Mouse (Mus musculus) telencephalon, adult 2 months (tissue): ENCODE measurements around the gene Gm42372.

Experiments used
- DNase-seq: peaks from one replicate; pipeline ENCODE4 v3.0.0-alpha.2; 2011; ENCODE audit warnings: low read depth, low spot score

Gene Gm42372

GRCm38 (mm10) chr7:17003230-17003960, 20.5 kb downstream of the Gm42372 start:
- DNase-seq: no peak

- no peak for DNase-seq
These were observed 21.8 kb downstream of the Gm42372 start for GRCm38 (mm10) chr7:17004716-17005115.

GRCm38 (mm10) chr7:17007300-17007699, 24.4 kb downstream of the Gm42372 start:
- DNase-seq: no peak

DNA sequence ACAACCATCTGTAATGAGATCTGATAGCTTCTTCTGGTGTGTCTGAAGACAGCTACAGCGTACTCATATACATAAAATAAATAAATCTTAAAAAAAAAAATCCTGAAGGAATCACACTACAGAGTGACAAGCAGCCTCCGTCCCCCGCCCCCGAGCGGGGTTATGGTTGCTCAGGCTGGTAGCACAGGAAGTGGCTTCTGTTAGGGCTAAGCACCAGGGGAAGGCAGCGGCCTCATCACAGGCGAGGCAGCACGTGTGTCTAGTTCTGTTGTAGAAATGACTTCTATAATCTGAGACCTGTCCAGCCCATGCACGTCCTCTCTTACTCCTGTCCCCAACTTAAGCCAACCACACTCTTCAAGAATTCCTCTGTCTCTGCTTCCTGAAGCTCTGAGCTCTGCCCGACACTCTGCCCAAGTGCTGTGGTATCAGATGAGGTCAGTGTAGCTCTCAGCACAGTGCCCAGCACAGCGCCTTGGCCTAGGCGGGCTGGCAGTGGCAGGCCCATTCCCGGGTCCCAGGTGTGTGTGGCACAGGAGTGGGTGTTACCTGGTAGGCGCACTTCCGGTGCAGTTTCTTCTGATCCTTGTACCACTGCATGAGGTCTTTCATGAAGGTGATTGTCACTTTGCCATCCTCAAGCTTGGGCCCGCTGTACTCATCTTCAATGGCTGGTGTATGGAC, 26.6 kb downstream of the Gm42372 start:
- DNase-seq: no peak

- DNase-seq: no peak
These were observed 27.1 kb downstream of the Gm42372 start for GRCm38 (mm10) chr7:17010010-17010347.

- DNase-seq: no peak
These were observed 29.2 kb downstream of the Gm42372 start for GRCm38 (mm10) chr7:17011909-17012590.

- DNase-seq: no peak
These were observed 32.5 kb downstream of the Gm42372 start for GRCm38 (mm10) chr7:17015381-17015780.

DNA sequence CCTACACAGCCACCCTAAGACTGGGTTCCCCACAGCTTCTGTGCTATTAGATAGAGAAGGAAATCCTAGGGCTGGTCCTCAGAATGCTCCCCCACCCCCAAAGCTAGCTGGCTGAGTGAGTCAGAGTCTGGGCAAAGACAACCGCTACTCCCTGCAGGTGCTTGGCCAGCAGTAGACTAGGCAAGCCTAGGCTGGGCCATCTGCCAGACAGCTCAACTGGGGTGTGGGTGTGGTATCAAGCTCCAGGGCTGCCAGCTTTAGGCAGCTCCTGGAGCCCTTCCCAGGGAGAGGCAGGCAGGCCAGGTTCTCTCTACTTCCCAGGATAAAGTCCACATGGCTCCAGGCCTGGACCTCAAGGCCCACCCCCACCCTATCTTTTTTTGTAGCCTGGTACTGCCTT, 34.1 kb downstream of the Gm42372 start:
- DNase-seq: peak; percentile 97

DNA sequence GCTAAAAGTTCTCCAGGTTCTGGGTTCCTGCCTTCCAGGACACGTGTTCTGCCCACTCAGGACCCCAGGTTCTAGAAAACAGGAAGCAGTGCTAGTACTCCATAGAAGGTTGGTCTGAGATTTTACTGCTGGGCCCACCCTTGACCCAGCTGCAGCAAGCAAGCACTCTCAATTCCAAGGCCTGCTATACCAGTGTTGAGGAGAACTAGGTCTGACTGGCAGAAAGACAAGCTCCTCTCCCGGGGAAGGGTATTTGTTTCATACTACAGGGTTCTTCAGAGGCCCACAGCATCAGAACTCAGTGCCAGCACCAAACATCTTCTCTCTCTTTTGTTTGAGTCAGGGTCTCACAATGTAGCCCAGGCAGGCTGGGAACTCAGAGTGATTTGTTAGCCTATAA, 35.0 kb downstream of the Gm42372 start:
- DNase-seq: no peak

DNA sequence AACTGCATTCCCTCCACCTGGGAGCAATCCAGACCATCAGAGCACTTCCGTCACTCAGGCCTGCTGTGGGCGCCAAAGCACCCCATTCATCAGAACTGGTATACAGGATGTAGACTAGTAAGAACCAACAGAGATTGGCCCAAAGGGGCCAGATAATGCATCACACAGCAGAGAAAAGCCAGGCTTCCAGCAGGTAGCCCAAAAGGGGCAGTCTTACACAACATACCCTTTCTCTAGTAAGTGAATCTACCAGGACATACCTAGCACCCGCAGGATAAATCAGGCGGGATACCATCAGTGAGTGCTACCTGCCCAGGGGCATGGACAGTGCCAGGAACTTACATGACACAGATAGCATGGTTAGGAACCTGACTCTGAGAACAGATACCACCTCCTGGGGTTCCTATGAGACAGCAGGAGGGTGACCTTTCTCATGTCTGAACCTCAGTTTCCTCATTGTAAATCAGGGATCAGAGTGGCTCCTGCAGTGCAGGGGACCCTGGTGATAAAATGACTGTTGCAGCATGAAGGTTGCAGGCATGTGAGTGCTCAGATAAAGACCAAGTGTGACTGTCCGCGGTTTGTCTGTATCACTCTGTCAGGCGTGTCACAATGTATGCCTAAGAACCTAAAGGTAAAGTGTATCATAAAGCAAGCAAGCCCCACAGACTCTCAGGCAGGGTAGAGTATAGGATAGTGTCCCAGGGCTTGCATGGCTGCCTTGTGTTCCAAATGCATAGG, 36.7 kb downstream of the Gm42372 start:
- no peak for DNase-seq

DNA sequence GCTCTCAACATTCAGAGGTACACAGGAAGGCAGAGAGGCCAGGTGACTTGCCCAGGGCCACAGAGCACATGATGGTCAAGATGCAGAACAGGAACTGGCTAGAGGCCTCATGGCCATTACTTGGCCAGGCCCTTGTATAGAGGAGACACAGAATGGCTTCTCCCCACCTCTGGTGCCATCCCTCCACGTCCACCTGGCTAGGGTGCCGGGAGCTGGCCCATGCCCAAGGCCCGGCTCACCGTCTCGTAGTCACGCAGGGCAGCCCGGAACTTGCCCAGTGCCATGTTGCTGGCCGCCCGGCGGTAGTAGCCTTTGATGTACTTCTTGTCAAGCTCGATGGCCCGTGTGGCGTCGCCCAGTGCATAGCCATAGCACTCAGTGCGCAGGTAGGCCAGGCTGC, 39.3 kb downstream of the Gm42372 start:
- DNase-seq: no peak

DNA sequence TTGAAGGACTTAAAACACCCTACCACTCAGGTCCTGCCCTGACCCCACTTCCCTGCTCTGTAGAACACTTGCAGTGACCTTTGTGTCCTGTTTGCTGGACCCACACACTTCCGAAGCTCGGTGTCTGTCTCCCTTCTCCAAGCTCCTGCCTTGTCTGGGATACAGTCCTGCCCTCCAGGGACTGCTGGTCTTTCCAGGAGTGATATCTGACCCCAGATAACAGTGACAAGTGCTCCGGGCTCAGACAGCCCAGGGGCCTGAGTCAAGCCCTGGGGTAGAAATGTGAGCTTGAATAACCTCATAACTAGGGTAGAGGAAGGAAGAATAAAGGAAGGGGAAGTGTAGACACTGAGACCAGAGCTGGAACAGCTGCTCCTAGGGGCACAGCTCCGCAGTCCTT, 40.8 kb downstream of the Gm42372 start:
- no peak for DNase-seq

GRCm38 (mm10) chr7:17024141-17024540, 41.3 kb downstream of the Gm42372 start:
- no peak for DNase-seq

DNA sequence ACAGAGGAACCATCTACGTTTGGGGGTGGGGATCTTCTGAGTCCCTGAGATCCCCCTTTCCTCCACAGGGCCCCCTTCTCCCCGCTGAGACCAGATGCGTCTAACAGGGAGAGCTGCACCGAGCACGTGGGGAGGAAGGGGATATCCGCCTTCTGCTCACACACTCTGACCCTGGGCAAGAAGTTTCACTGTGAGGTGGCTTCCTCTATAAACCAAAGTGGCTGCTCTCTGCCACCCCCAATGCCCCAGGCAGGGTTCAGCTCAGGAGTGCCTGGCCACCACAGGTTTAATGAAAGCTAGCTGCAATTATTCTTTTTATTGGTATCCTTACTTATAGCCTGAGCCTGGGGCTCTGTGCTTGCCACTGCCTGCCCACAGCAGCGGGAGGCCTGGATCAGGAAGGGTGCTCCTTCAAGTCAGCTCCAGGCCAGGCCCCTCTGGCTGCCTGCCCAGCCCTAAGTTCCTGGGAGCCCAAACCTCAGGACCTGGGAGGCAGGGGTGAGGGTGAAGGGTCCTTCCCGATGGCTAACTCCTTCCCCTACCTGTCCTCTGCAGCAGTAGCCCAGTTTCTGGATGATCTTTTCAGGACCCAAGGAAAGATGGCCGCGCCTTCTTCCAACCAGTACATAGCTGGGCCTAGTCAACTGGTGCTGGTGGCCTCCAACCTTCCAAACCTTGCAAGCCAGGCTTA, 42.1 kb downstream of the Gm42372 start:
- DNase-seq: no peak

- DNase-seq: no peak
These were observed 42.6 kb downstream of the Gm42372 start for GRCm38 (mm10) chr7:17025505-17025894.

GRCm38 (mm10) chr7:17025896-17026622, 43.2 kb downstream of the Gm42372 start:
- no peak for DNase-seq

GRCm38 (mm10) chr7:17026710-17027587, 44.1 kb downstream of the Gm42372 start:
- DNase-seq: peak; percentile 61

GRCm38 (mm10) chr7:17027588-17028343, 44.9 kb downstream of the Gm42372 start, which contains the start of gene Ppp5c:
Gene Ppp5c (minus strand): TSS chr7:17027924.
- DNase-seq: peak; percentile 68

- DNase-seq: peak; percentile 58
These were observed 46.0 kb downstream of the Gm42372 start for GRCm38 (mm10) chr7:17028923-17029322.
